8 mouse cellular contexts compared by ENCODE assay signal in genomic region chr4:41390122-41390521, GRCm38 (mm10). TPM values are rescaled to one million over a fixed set of nuclear protein-coding genes. Genes with fewer than 3 reads are reported as not detected.
DNase-seq lines count a peak whose midpoint lies in the region; ATAC-seq lines count a peak whose summit lies in the region.

No protein-coding gene starts in this region.

- no peaks in the 10 kb centered on the region for H3K27me3 ChIP-seq in kidney, embryonic 15.5 days
- no peaks in the 10 kb centered on the region for H3K27me3 ChIP-seq in hindbrain, embryonic 16.5 days (replicated peaks; ENCODE audit: control insufficient read depth, insufficient read depth, low read length)

- 24% methylated on average over 3 of the region's 3 CpGs for WGBS in kidney, embryonic 15.5 days
- 41% methylated on average over 3 of the region's 3 CpGs for WGBS in hindbrain, embryonic 16.5 days

- ATAC-seq in kidney, embryonic 15.5 days (replicated peaks; ENCODE audit: low FRiP score) = no peak
- peak; percentile 82 for ATAC-seq in frontal cortex, adult (ENCODE audit: low TSS enrichment)
- ATAC-seq in hindbrain, embryonic 16.5 days = peak; percentile 69; the same call in 1 of the 2 replicates

- no peak overlapping the region for H3K4me2 ChIP-seq in kidney, embryonic 15.5 days
- H3K4me2 ChIP-seq in hindbrain, embryonic 16.5 days (ENCODE audit: low read length) = no peak overlapping the region

- peak; percentile 73 for DNase-seq in kidney, adult 11 months
- peak; percentile 78 for DNase-seq in cerebellum, adult 8-10 months
- peak; percentile 23 to 91 for DNase-seq in left cerebral cortex, adult 9 months (ENCODE audit: low spot score in 2 of 2)
- DNase-seq in mesoderm, embryonic 11.5 days (ENCODE audit: low read depth, low spot score) = peak; percentile 82
- DNase-seq in spleen, adult 18-20 months = peak; percentile 50 to 76

- H3K9me3 ChIP-seq in kidney, embryonic 15.5 days (replicated peaks) = no peaks in the 10 kb centered on the region
- H3K9me3 ChIP-seq in hindbrain, embryonic 16.5 days (ENCODE audit: control insufficient read depth, low read length) = no peaks in the 10 kb centered on the region

- H3K36me3 ChIP-seq in kidney, embryonic 15.5 days = peaks cover 90% of the 10 kb centered on the region
- H3K36me3 ChIP-seq in hindbrain, embryonic 16.5 days (ENCODE audit: control insufficient read depth, insufficient read depth, low read length) = 0 out of 2 replicates have a peak, but pooled peaks cover 4% of the 10 kb centered on the region

- H3K4me3 ChIP-seq in kidney, embryonic 15.5 days (replicated peaks) = no peak overlapping the region
- H3K4me3 ChIP-seq in hindbrain, embryonic 16.5 days (ENCODE audit: low read length) = no peak overlapping the region

- H3K4me1 ChIP-seq in kidney, embryonic 15.5 days = no peaks in the 10 kb centered on the region
- H3K4me1 ChIP-seq in hindbrain, embryonic 16.5 days (ENCODE audit: control insufficient read depth, insufficient read depth, low read depth, low read length) = no peaks in the 10 kb centered on the region

- H3K9ac ChIP-seq in kidney, embryonic 15.5 days = no peak overlapping the region
- H3K9ac ChIP-seq in hindbrain, embryonic 16.5 days (ENCODE audit: low read depth, low read length) = no peak overlapping the region

- no peak overlapping the region for H3K27ac ChIP-seq in kidney, embryonic 15.5 days
- H3K27ac ChIP-seq in hindbrain, embryonic 16.5 days (ENCODE audit: low read depth, low read length) = no peak overlapping the region

RNA-seq across cellular contexts. Expression of gene Ubap1, which starts 41.3 kb away (rescaled TPM):
- polyA plus RNA-seq in kidney, embryonic 15.5 days (2015; fragmentation: Nextera tagmentation; extraction: Ambion mirVana) = 62.3 and 63.0 TPM in 2 replicates
- 64.3 and 69.4 TPM in 2 replicates for polyA plus RNA-seq in hindbrain, embryonic 16.5 days (2015; fragmentation: Nextera tagmentation; extraction: Ambion mirVana)
